Mouse (Mus musculus) liver, embryonic 14.5 days (tissue): ENCODE measurements around the gene Lyrm1.

Source experiments
- CTCF ChIP-seq: IDR thresholded peaks from 2 replicates; pipeline ENCODE4 v1.5.1; 2016; ENCODE audit warnings: antibody characterized with exemption, low read depth, control low read depth
- EP300 ChIP-seq: IDR thresholded peaks from 2 replicates; pipeline ENCODE4 v1.6.1; 2016; ENCODE audit warnings: antibody characterized with exemption, low read depth

DNA sequence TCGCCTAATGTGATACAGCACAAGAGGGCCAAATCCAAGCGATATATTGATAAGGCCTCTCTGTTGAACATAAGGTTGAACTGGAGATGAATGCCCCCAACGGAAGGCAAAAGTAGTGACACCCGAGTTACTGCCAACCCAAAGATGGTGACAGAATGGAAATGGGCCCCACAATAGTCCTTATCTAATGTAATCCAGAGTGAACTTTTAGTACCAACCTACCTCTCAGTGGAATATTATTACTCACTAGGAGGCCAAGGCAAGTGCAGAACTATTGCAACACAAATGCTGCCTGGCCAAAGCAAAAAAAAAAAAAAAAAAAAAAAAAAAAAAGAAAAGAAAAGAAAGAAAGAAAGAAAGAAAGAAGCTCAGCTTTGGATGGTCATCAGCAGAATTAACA lies 2.9 kb upstream of the Lyrm1 start:
- TF ChIP-seq CTCF (no peak), EP300 (no peak)
